In genomic region chr8:10952706-10953105, GRCm38 (mm10) we compare ENCODE assay signal across 22 mouse cellular contexts. TPM values are rescaled to one million over a fixed set of nuclear protein-coding genes. Genes with fewer than 3 reads are reported as not detected.
DNase-seq lines count a peak whose midpoint lies in the region; ATAC-seq and TF ChIP-seq lines count a peak whose summit lies in the region.
"Had no signal": no experiment of that assay in that cellular context is flagged by ENCODE, and none has a peak within 500 bp of the region (broad histone marks: within the 10 kb centered on the region; RNA-seq: fewer than 3 reads in every experiment).

No protein-coding gene starts in this region.

- no peak for TF ChIP-seq CTCF in forebrain, postnatal 0 days (IDR thresholded peaks at IDR 0.05; ENCODE audit: low read depth)
- TF ChIP-seq CTCF in MEL (IDR thresholded peaks at IDR 0.05 in 2 of 3, conservative IDR thresholded peaks at IDR 0.05 in 1 of 3; ENCODE audit: control insufficient read depth in 1 of 3, insufficient read depth in 1 of 3, low read depth in 2 of 3, low read length in 3 of 3, poor library complexity in 1 of 3, severe bottlenecking in 1 of 3), result no peak

- no peaks in the 10 kb centered on the region for H3K9me3 ChIP-seq in forebrain, embryonic 10.5 days
- no peaks in the 10 kb centered on the region for H3K9me3 ChIP-seq in forebrain, postnatal 0 days (ENCODE audit: low read length)
- no peaks in the 10 kb centered on the region for H3K9me3 ChIP-seq in kidney, embryonic 15.5 days (replicated peaks)
- H3K9me3 ChIP-seq in MEL (replicated peaks; ENCODE audit: insufficient read depth, low read length), result no peaks in the 10 kb centered on the region
- H3K9me3 ChIP-seq in embryonic facial prominence, embryonic 14.5 days (ENCODE audit: control insufficient read depth, low read length), result no peaks in the 10 kb centered on the region
- H3K9me3 ChIP-seq: embryonic facial prominence, embryonic 15.5 days had no signal

- peak overlapping the region; percentile 73; the same call in 1 of the 2 replicates for H3K27ac ChIP-seq in forebrain, embryonic 10.5 days
- no peak overlapping the region for H3K27ac ChIP-seq in forebrain, postnatal 0 days (ENCODE audit: low read depth, low read length)
- H3K27ac ChIP-seq in kidney, embryonic 15.5 days, result peak overlapping the region; percentile 42
- peak overlapping the region; percentile 44; the same call in 1 of the 2 replicates for H3K27ac ChIP-seq in MEL (ENCODE audit: control insufficient read depth, low read depth, low read length)
- no peak overlapping the region for H3K27ac ChIP-seq in embryonic facial prominence, embryonic 14.5 days (replicated peaks; ENCODE audit: low read depth, low read length)
- H3K27ac ChIP-seq: embryonic facial prominence, embryonic 15.5 days; heart, adult 2 months; hindbrain, postnatal 0 days; liver, embryonic 14.5 days had no signal

- H3K9ac ChIP-seq in forebrain, postnatal 0 days, result no peak overlapping the region
- H3K9ac ChIP-seq in kidney, embryonic 15.5 days, result no peak overlapping the region
- H3K9ac ChIP-seq in MEL (ENCODE audit: control insufficient read depth, low read depth, low read length, poor library complexity, severe bottlenecking), result peak overlapping the region; percentile 52; the same call in 1 of the 2 replicates
- H3K9ac ChIP-seq in embryonic facial prominence, embryonic 14.5 days (ENCODE audit: low read depth, low read length), result no peak overlapping the region
- H3K9ac ChIP-seq: embryonic facial prominence, embryonic 15.5 days; liver, embryonic 14.5 days had no signal

- H3K27me3 ChIP-seq in forebrain, embryonic 10.5 days (ENCODE audit: poor library complexity, severe bottlenecking), result peaks cover 50% of the 10 kb centered on the region
- no peaks in the 10 kb centered on the region for H3K27me3 ChIP-seq in forebrain, postnatal 0 days (ENCODE audit: insufficient read depth, low read length)
- H3K27me3 ChIP-seq in kidney, embryonic 15.5 days, result peaks cover 21% of the 10 kb centered on the region; the same call in 1 of the 2 replicates
- no peaks in the 10 kb centered on the region for H3K27me3 ChIP-seq in MEL (ENCODE audit: control insufficient read depth in 1 of 2, insufficient read depth in 2 of 2, low read length in 2 of 2)
- no peaks in the 10 kb centered on the region for H3K27me3 ChIP-seq in embryonic facial prominence, embryonic 14.5 days (replicated peaks; ENCODE audit: control insufficient read depth, insufficient read depth, low read length)
- H3K27me3 ChIP-seq: CH12.LX; embryonic facial prominence, embryonic 15.5 days had no signal

- no peaks in the 10 kb centered on the region for H3K79me2 ChIP-seq in MEL (ENCODE audit: control insufficient read depth, insufficient read depth, low read length, poor library complexity)

- no peak for TF ChIP-seq POLR2A in MEL (IDR thresholded peaks at IDR 0.05; ENCODE audit: control insufficient read depth in 1 of 2, insufficient read depth in 1 of 2, low read depth in 1 of 2, low read length in 2 of 2, poor library complexity in 1 of 2)

- no peak overlapping the region for H3K4me3 ChIP-seq in forebrain, embryonic 10.5 days
- no peak overlapping the region for H3K4me3 ChIP-seq in forebrain, postnatal 0 days (ENCODE audit: low read depth, low read length)
- no peak overlapping the region for H3K4me3 ChIP-seq in kidney, embryonic 15.5 days (replicated peaks)
- H3K4me3 ChIP-seq in MEL (ENCODE audit: control insufficient read depth in 1 of 2, insufficient read depth in 1 of 2, low read depth in 2 of 2, low read length in 2 of 2), result no peak overlapping the region
- H3K4me3 ChIP-seq in embryonic facial prominence, embryonic 14.5 days (ENCODE audit: low read depth, low read length), result no peak overlapping the region
- H3K4me3 ChIP-seq: embryonic facial prominence, embryonic 15.5 days; heart, adult 2 months had no signal

- no peak; the same call in 1 of the 2 replicates for ATAC-seq in forebrain, postnatal 0 days
- no peak for ATAC-seq in kidney, embryonic 15.5 days (replicated peaks; ENCODE audit: low FRiP score)
- peak; percentile 17; the same call in 1 of the 2 replicates for ATAC-seq in embryonic facial prominence, embryonic 14.5 days (ENCODE audit: low read depth)
- ATAC-seq in megakaryocyte progenitor cell, adult 5-6 weeks (replicated peaks; ENCODE audit: poor library complexity), result no peak

- TF ChIP-seq RAD21 in MEL (IDR thresholded peaks at IDR 0.05; ENCODE audit: low read depth, low read length), result no peak

- WGBS in forebrain, embryonic 10.5 days, result 26% methylated on average over 5 of the region's 5 CpGs
- WGBS in forebrain, postnatal 0 days, result 26% methylated on average over 5 of the region's 5 CpGs
- 35% methylated on average over 5 of the region's 5 CpGs for WGBS in kidney, embryonic 15.5 days
- WGBS in embryonic facial prominence, embryonic 14.5 days, result 28% methylated on average over 5 of the region's 5 CpGs

- no peak overlapping the region for H3K4me2 ChIP-seq in forebrain, postnatal 0 days (ENCODE audit: low read depth)
- H3K4me2 ChIP-seq in kidney, embryonic 15.5 days, result no peak overlapping the region
- no peak overlapping the region for H3K4me2 ChIP-seq in embryonic facial prominence, embryonic 14.5 days (ENCODE audit: low read depth, low read length)
- H3K4me2 ChIP-seq: embryonic facial prominence, embryonic 15.5 days had no signal

- H3K36me3 ChIP-seq in forebrain, embryonic 10.5 days (replicated peaks), result no peaks in the 10 kb centered on the region
- no peaks in the 10 kb centered on the region for H3K36me3 ChIP-seq in forebrain, postnatal 0 days (ENCODE audit: insufficient read depth)
- no peaks in the 10 kb centered on the region for H3K36me3 ChIP-seq in kidney, embryonic 15.5 days
- peaks cover 0 to 17% of the 10 kb centered on the region in 2 experiments; a peak in 2 of 4 replicates for H3K36me3 ChIP-seq in MEL (ENCODE audit: control insufficient read depth in 1 of 2, insufficient read depth in 2 of 2, low read length in 2 of 2)
- H3K36me3 ChIP-seq in embryonic facial prominence, embryonic 14.5 days (ENCODE audit: control insufficient read depth, insufficient read depth, low read length), result no peaks in the 10 kb centered on the region
- H3K36me3 ChIP-seq: embryonic facial prominence, embryonic 15.5 days had no signal

- H3K4me1 ChIP-seq in forebrain, embryonic 10.5 days, result peaks cover 59% of the 10 kb centered on the region
- 0 out of 2 replicates have a peak, but pooled peaks cover 9% of the 10 kb centered on the region for H3K4me1 ChIP-seq in forebrain, postnatal 0 days (ENCODE audit: insufficient read depth)
- H3K4me1 ChIP-seq in kidney, embryonic 15.5 days, result peaks cover 58% of the 10 kb centered on the region
- H3K4me1 ChIP-seq in MEL (ENCODE audit: control insufficient read depth in 1 of 2, insufficient read depth in 2 of 2, low read length in 2 of 2), result peaks cover 16 to 21% of the 10 kb centered on the region in 2 experiments; a peak in 3 of 4 replicates
- H3K4me1 ChIP-seq in embryonic facial prominence, embryonic 14.5 days (ENCODE audit: control insufficient read depth, insufficient read depth, low read length), result peaks cover 16% of the 10 kb centered on the region

- TF ChIP-seq EP300 in MEL (IDR thresholded peaks at IDR 0.05; ENCODE audit: low read depth in 1 of 2, low read length in 2 of 2), result no peak

- DNase-seq in forebrain, embryonic 10.5 days (ENCODE audit: extremely low spot score, low spot score), result no peak
- DNase-seq in forebrain, postnatal 0 days, result no peak
- DNase-seq in kidney, adult 11 months, result no peak
- DNase-seq in MEL (ENCODE audit: low read depth, low spot score), result peak; percentile 58
- no peak for DNase-seq in embryonic facial prominence, embryonic 14.5 days (ENCODE audit: low spot score)
- DNase-seq in spleen, adult 12 weeks (ENCODE audit: low spot score), result no peak
- DNase-seq: adrenal gland, postnatal 36 days; cerebellum, adult 8-10 months; gastrocnemius, postnatal 10 days; heart, adult 2 months; heart, postnatal 10 days; kidney, adult 18-20 months; kidney, postnatal 36 days; lung, postnatal 10 days; retina, postnatal 1 day; thymus, adult 2 months had no signal

TF ChIP-seq in MEL, 35 proteins besides CTCF, POLR2A, EP300 and RAD21:
- TF ChIP-seq ETS1 (IDR thresholded peaks at IDR 0.05; ENCODE audit: low read depth, low read length) (0 out of 2 replicates have a peak, but pooled peaks have one; percentile 32), KAT2A (conservative IDR thresholded peaks at IDR 0.05; ENCODE audit: low read depth, low read length) (no peak), ZNF384 (IDR thresholded peaks at IDR 0.05; ENCODE audit: low read depth, low read length) (no peak), TCF12 (IDR thresholded peaks at IDR 0.05; ENCODE audit: low read depth, low read length) (0 out of 2 replicates have a peak, but pooled peaks have one; percentile 4), UBTF (IDR thresholded peaks at IDR 0.05; ENCODE audit: borderline replicate concordance, insufficient read depth, low read depth, low read length) (no peak), NRF1 (IDR thresholded peaks at IDR 0.05; ENCODE audit: insufficient read depth, low read depth, low read length, poor library complexity, severe bottlenecking) (no peak)

RNA-seq across cellular contexts. Expression of gene Irs2, which starts 55.6 kb away (rescaled TPM):
- polyA plus RNA-seq in forebrain, embryonic 10.5 days (2016; fragmentation: Nextera tagmentation; extraction: Ambion mirVana), result 5.7 and 6.1 TPM in 2 replicates
- total RNA-seq in forebrain, postnatal 0 days (2014; rRNA removed), result 28.2 and 37.3 TPM in 2 replicates
- polyA plus RNA-seq in forebrain, postnatal 0 days (2015; fragmentation: Nextera tagmentation; extraction: Ambion mirVana), result 5.5 and 7.6 TPM in 2 replicates
- polyA plus RNA-seq in kidney, embryonic 15.5 days (2015; fragmentation: Nextera tagmentation; extraction: Ambion mirVana), result 5.6 and 5.7 TPM in 2 replicates
- total RNA-seq in MEL (2012; rRNA removed), result 12.4 and 16.4 TPM in 2 replicates
- 10 to 100 TPM in 1 of 2 experiments, not detected in 1; 23.1 TPM for polyA plus RNA-seq in MEL (2012; ENCODE audit: insufficient read depth in 1 of 2, insufficient read length in 2 of 2, low read depth in 1 of 2, low replicate concordance in 2 of 2, missing spikeins in 1 of 2)
- polyA plus RNA-seq in embryonic facial prominence, embryonic 14.5 days (2014; fragmentation: Nextera tagmentation; extraction: Ambion mirVana), result 5.4 and 5.9 TPM in 2 replicates
- total RNA-seq in megakaryocyte progenitor cell, adult 5-6 weeks (2015), result 4.6 and 6.0 TPM in 2 replicates
- total RNA-seq in megakaryocyte progenitor cell, adult 5-6 weeks (2017), result 2.7 and 4.9 TPM in 2 replicates

Comparison
In these comparisons a context has a peak if more than half of its experiments do, and no peak if none do; other contexts are left out.
1. H3K27ac ChIP-seq: peak in forebrain, embryonic 10.5 days (single experiment), kidney, embryonic 15.5 days (single experiment) and MEL (single experiment); none in forebrain, postnatal 0 days (single experiment) and embryonic facial prominence, embryonic 14.5 days (single experiment).